Mouse (Mus musculus) lung, embryonic 14.5 days (tissue): Measurements from ENCODE around the gene Raph1. TPM values are rescaled to one million over a fixed set of nuclear protein-coding genes. Genes with fewer than 3 reads are reported as not detected.

ENCODE experiments used
- ATAC-seq: fragments of 200-750 bp; cut with Nextera tagmentation; 2 replicates; pipeline ENCODE4 v1.8.0; 2017; ENCODE audit warnings: mild to moderate bottlenecking, moderate TSS enrichment, moderate library complexity; ENCODE audit not compliant: insufficient read depth
- DNase-seq: peaks from one replicate; pipeline ENCODE4 v3.0.0-alpha.2; 2015
- H3K27ac ChIP-seq: fragments of 300-500 bp; sonication (generic); 2 replicates; pipeline ENCODE4 v1.5.1; 2014; ENCODE audit warnings: low read depth, mild to moderate bottlenecking, moderate library complexity
- H3K27me3 ChIP-seq: fragments of 300-500 bp; sonication (generic); 2 replicates; pipeline ENCODE4 v1.6.1; 2014; ENCODE audit warnings: low read length, control low read depth; ENCODE audit not compliant: insufficient read depth
- H3K36me3 ChIP-seq: fragments of 300-500 bp; sonication (generic); 2 replicates; pipeline ENCODE4 v1.6.1; 2014; ENCODE audit warnings: control low read depth; ENCODE audit not compliant: insufficient read depth
- H3K4me1 ChIP-seq: fragments of 300-500 bp; sonication (generic); 2 replicates; pipeline ENCODE4 v1.6.1; 2014; ENCODE audit warnings: antibody characterized with exemption, control low read depth; ENCODE audit not compliant: insufficient read depth
- H3K4me2 ChIP-seq: fragments of 300-500 bp; sonication (generic); 2 replicates; pipeline ENCODE4 v1.6.1; 2014; ENCODE audit warnings: mild to moderate bottlenecking
- H3K4me3 ChIP-seq: fragments of 300-500 bp; sonication (generic); 2 replicates; pipeline ENCODE4 v1.5.1; 2014; ENCODE audit warnings: low read depth, low read length
- H3K9ac ChIP-seq: fragments of 300-500 bp; sonication (generic); 2 replicates; pipeline ENCODE4 v1.6.1; 2014
- H3K9me3 ChIP-seq: fragments of 300-500 bp; sonication (generic); 2 replicates; pipeline ENCODE4 v1.6.1; 2016; ENCODE audit warnings: low read depth, low read length, control low read depth
- CTCF ChIP-seq: IDR thresholded peaks from 2 replicates; pipeline ENCODE4 v1.5.1; 2016; ENCODE audit warnings: antibody characterized with exemption, low read depth
- WGBS: fragments of 180-500 bp; shearing (Covaris S2); extraction: QIAGEN DNeasy Blood & Tissue Kit; methylation state at CpG from one replicate; pipeline ENCODE4 v1.1.7; 2014; 5-methylcytosine and 5-hydroxymethylcytosine counted together
- polyA plus RNA-seq: library from polyadenylated mRNA; unstranded; fragments of >200 nt; fragmentation: Nextera tagmentation; extraction: Ambion mirVana; gene quantifications from 2 replicates; pipeline ENCODE4 v1.2.1, GENCODE M21; 2014

The Raph1 gene
- polyA plus RNA-seq, 1 experiment from 2014 or later = 40.5 TPM

DNA sequence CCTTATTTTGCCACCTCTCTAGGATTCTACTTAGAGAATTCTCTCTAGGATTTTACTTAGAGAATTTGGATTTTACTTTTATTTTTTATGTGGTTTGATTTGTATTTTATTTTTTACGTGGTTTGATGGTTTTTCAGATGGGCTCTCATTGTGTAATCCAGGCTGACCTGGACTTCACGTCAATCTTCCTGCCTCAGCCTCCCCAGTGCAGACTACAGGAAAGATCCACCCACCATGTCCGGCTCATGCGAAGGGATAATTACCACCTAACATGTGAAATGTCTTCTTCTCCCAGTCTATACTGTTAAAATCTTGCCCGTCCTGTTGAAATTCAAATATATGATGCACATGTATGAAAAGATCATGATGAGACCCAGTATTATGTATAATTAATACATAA lies 2.2 kb downstream of the Raph1 start:
- no peaks in the 10 kb centered on the region for H3K4me1 ChIP-seq
- ATAC-seq (no peak), DNase-seq (no peak)
- H3K36me3 ChIP-seq = peaks cover 3% of the 10 kb centered on the region; the same call in 1 of the 2 replicates
- 78% methylated on average over 5 of the region's 5 CpGs for WGBS
- TF ChIP-seq CTCF = no peak
- H3K9ac ChIP-seq = no peak overlapping the region
- H3K4me3 ChIP-seq = peak overlapping the region; percentile 93
- H3K9me3 ChIP-seq = no peaks in the 10 kb centered on the region
- H3K4me2 ChIP-seq = peak overlapping the region; percentile 76
- H3K27me3 ChIP-seq = no peaks in the 10 kb centered on the region
- H3K27ac ChIP-seq = no peak overlapping the region

DNA sequence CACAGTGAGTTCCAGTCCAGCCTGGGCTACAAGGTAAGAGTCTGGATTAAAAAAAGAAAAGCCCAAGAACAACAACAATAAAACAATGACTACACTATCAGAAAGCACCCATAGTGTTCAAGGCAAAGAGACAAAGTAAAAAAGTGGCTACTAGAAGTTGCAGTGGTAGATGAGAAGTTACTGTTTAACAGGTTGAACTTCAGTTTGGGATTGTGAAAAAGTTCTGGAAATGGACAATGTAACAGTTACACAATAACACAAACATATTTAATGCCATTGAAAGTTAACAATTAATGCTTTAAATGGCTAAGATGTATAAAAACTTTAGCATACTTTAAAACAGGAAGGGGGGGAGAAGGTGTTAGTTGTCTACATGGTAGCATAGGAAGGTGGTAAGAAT lies 3.9 kb downstream of the Raph1 start:
- H3K36me3 ChIP-seq = peaks cover 3% of the 10 kb centered on the region; the same call in 1 of the 2 replicates
- no peaks in the 10 kb centered on the region for H3K4me1 ChIP-seq
- no peak for TF ChIP-seq CTCF

DNA sequence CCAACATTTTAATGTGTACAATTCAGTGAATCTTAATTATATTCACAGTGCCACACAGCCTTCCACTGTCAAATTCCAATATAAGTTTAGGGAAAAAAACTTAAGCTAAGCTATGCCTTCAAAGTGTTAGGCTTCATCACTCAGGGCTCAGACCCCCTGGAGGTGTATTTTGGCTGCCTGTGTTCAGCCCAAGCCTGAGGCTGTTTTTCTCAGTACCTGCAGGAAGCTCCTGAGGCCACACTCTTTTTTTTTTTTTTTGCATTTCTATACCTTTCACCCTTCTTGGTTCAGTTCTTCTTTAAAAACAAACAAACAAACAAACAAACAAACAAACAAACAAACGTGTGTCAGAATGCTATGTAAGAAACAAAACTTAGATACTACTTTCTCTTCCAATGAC lies 23.2 kb downstream of the Raph1 start:
- no peak overlapping the region for H3K27ac ChIP-seq
- peaks cover 5% of the 10 kb centered on the region; the same call in 1 of the 2 replicates for H3K36me3 ChIP-seq
- DNase-seq = no peak
- H3K9ac ChIP-seq = no peak overlapping the region
- no peak for TF ChIP-seq CTCF
- H3K4me1 ChIP-seq = no peaks in the 10 kb centered on the region
- 18% methylated on average over 1 of the region's 1 CpGs for WGBS
- ATAC-seq = no peak
- peaks cover 7% of the 10 kb centered on the region; the same call in 1 of the 2 replicates for H3K9me3 ChIP-seq
- no peak overlapping the region for H3K4me3 ChIP-seq
- H3K4me2 ChIP-seq = no peak overlapping the region
- H3K27me3 ChIP-seq = no peaks in the 10 kb centered on the region

More for the DNA sequence above, 3.9 kb downstream of the Raph1 start:
- DNase-seq (no peak), ATAC-seq (no peak)
- H3K4me2 ChIP-seq = no peak overlapping the region
- H3K4me3 ChIP-seq = no peak overlapping the region
- H3K9ac ChIP-seq = no peak overlapping the region
- H3K27me3 ChIP-seq = no peaks in the 10 kb centered on the region
- H3K27ac ChIP-seq = no peak overlapping the region
- no peaks in the 10 kb centered on the region for H3K9me3 ChIP-seq

DNA sequence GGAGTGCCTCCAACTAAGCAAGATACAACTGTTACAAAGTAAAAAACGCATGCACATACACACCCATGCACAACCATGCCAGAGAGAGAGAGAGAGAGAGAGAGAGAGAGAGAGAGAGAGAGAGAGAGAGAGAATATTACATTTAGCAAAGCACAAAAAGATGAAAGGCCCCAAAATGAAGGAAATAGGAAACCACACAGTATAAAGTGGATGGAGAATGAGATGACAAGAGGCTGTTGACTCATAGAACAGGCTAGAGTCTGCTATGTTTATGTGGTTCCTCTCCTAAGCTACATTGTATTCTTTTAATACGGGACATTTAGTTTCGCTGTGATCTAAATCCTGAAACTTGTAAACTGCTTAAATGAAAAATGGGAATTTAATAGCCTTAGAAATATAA lies 27.6 kb downstream of the Raph1 start:
- H3K4me3 ChIP-seq = no peak overlapping the region
- no peak for TF ChIP-seq CTCF
- no peak for ATAC-seq
- no peaks in the 10 kb centered on the region for H3K9me3 ChIP-seq
- no peak for DNase-seq
- no peak overlapping the region for H3K9ac ChIP-seq
- no peaks in the 10 kb centered on the region for H3K4me1 ChIP-seq
- H3K27me3 ChIP-seq = no peaks in the 10 kb centered on the region
- no peak overlapping the region for H3K27ac ChIP-seq
- WGBS = 77% methylated on average over 3 of the region's 3 CpGs
- H3K36me3 ChIP-seq = no peaks in the 10 kb centered on the region
- H3K4me2 ChIP-seq = no peak overlapping the region

DNA sequence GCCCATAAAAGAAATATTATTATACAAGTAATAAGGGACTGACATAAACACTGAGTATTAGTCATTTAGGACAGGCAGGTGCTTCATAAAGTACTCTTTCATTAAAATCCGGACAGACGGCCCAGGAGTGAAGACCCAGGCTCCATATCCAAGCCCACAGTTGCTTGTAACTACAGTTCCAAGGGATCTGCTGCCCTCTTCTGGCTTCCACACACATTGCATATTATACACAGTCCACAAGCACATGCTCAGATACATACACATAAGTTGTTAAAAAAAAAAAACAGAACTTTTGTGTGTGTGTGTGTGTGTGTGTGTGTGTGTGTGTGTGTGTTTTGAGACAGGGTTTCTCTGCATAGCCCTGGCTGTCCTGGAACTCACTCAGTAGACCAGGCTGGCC lies 32.0 kb downstream of the Raph1 start:
- H3K27me3 ChIP-seq = no peaks in the 10 kb centered on the region
- peak; percentile 52 for TF ChIP-seq CTCF
- no peak overlapping the region for H3K9ac ChIP-seq
- peaks cover 14% of the 10 kb centered on the region; the same call in 1 of the 2 replicates for H3K36me3 ChIP-seq
- no peak for ATAC-seq
- H3K9me3 ChIP-seq = no peaks in the 10 kb centered on the region
- 86% methylated on average over 2 of the region's 2 CpGs for WGBS
- DNase-seq = peak; percentile 48
- H3K4me3 ChIP-seq = no peak overlapping the region
- no peak overlapping the region for H3K27ac ChIP-seq
- no peaks in the 10 kb centered on the region for H3K4me1 ChIP-seq
- no peak overlapping the region for H3K4me2 ChIP-seq

DNA sequence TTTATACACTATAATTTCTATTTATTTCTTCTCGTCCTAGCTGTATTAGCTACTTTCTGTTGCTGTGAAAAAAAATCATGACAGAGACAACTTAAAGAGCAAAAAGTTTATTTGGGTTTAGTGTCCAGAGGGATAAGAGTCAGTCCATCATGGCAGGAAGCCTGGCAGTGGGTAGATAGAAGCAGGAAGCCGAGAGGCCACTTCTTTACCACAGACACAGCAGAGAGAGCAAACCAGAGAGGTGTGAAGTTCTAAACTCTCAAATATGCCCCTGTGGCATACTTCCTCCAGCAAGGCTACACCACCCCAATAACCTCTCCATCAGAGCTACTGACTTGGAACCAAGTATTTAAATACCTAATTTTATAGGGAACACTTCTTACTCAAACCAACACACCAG lies 36.3 kb downstream of the Raph1 start:
- ATAC-seq (no peak), DNase-seq (no peak)
- Histone ChIP-seq H3K4me3 (no peak overlapping the region), H3K27ac (no peak overlapping the region), H3K9me3 (no peaks in the 10 kb centered on the region), H3K4me1 (no peaks in the 10 kb centered on the region), H3K27me3 (no peaks in the 10 kb centered on the region), H3K4me2 (no peak overlapping the region), H3K9ac (no peak overlapping the region), H3K36me3 (peaks cover 25% of the 10 kb centered on the region)
- WGBS = 80% methylated on average over 2 of the region's 2 CpGs
- TF ChIP-seq CTCF = no peak

DNA sequence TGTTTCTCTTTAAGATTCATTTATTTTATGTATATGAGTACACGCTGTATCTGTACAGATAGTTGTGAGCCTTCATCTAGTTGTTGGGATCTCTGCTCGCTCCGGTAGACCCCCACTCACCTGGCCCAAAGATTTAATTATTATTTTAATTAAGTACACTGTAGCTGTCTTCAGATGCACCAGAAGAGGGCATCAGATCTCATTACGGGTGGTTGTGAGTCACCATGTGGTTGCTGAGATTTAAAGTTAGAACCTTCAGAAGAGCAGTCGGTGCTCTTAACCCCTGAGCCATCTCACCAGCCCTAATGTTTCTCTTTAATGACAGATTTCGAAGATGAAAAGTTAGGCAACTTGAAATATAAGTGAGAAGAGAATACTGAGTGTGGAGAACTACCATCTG lies 36.8 kb downstream of the Raph1 start:
- Histone ChIP-seq H3K4me3 (no peak overlapping the region), H3K9me3 (no peaks in the 10 kb centered on the region), H3K27me3 (no peaks in the 10 kb centered on the region), H3K36me3 (peaks cover 29% of the 10 kb centered on the region), H3K4me2 (no peak overlapping the region), H3K4me1 (no peaks in the 10 kb centered on the region), H3K27ac (no peak overlapping the region), H3K9ac (no peak overlapping the region)
- no peak for ATAC-seq
- no peak for DNase-seq
- TF ChIP-seq CTCF = 0 out of 2 replicates have a peak, but pooled peaks have one; percentile 10
- WGBS = 84% methylated on average over 6 of the region's 6 CpGs

DNA sequence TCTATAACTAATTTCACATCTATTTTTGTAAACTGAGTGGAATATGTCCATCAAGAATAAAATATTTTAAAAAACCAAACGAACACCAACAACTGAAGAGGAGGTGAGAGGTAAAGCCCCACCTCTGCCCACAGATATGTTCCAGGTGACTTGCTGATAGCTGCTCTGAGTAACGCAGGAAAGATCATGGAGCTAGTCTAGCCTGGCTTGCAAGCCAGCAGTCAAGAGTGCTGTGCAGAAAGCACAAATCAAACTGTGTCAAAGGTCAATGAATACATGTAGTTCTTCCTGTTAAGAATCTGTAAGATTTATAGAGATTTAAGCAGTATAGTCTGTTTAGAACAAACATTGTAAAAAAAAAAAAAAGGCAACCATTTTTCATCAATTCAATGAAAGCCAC lies 56.3 kb downstream of the Raph1 start:
- 54% methylated on average over 2 of the region's 2 CpGs for WGBS
- H3K36me3 ChIP-seq = peaks cover 23% of the 10 kb centered on the region; the same call in 1 of the 2 replicates
- TF ChIP-seq CTCF = no peak
- H3K4me2 ChIP-seq = no peak overlapping the region
- H3K4me3 ChIP-seq = no peak overlapping the region
- DNase-seq = no peak
- no peaks in the 10 kb centered on the region for H3K9me3 ChIP-seq
- no peaks in the 10 kb centered on the region for H3K4me1 ChIP-seq
- H3K27ac ChIP-seq = no peak overlapping the region
- H3K27me3 ChIP-seq = no peaks in the 10 kb centered on the region
- no peak overlapping the region for H3K9ac ChIP-seq
- ATAC-seq = no peak
